Mouse (Mus musculus): ENCODE measurements at regions not wholly inside any gene's neighbourhood (a gene's known extent, or its start where the extent isn't known, plus 50 kb on each side); places are given as distances from the start of the nearest gene placed in this dataset.

DNA sequence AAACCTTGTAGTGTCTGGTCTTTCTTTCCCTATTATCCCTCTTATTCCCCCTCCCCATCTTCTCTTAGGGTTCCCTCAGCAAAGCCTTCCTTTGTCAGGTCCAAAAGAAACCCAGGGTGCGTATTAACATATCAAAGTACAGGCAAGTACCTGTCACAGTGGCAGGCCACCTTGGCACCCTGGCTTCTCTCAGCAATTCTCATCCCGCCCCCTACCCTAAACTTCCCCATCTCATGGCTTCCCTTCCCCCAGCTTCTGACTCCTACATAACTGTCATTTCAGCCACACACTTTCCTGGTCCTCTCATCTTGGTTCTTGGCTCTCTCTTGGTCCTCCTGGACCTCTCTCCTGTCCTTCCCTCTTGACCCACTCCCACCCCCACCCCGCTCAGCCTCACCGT, 112.8 kb upstream of the Gdf10 start:
- TF ChIP-seq POLR2A (IDR thresholded peaks at IDR 0.05; ENCODE audit: control insufficient read depth, low read depth, low read length) (no peak), CTCF (IDR thresholded peaks at IDR 0.05; ENCODE audit: control insufficient read depth, insufficient read depth, insufficient replicate concordance, low read depth, low read length) (no peak)

Data from testis, adult 2 months (tissue).